Mouse (Mus musculus): ENCODE results near the gene Bri3. TPM values are rescaled to one million over a fixed set of nuclear protein-coding genes. Genes with fewer than 3 reads are reported as not detected.

The Bri3 gene
- polyA plus RNA-seq, 1 experiment from 2014 or later = 118 TPM

GRCm38 (mm10) chr5:144457623-144458287 is 213.5 kb downstream of the Bri3 start:
- peaks cover 3% of the 10 kb centered on the region; the same call in 1 of the 2 replicates for H3K9me3 ChIP-seq (ENCODE audit: control insufficient read depth, low read length)
- DNase-seq (ENCODE audit: low spot score) (peak; percentile 76), ATAC-seq (replicated peaks; ENCODE audit: low FRiP score, low TSS enrichment, low read depth) (peak; percentile 82)
- peaks cover 6% of the 10 kb centered on the region for H3K4me1 ChIP-seq (replicated peaks; ENCODE audit: control insufficient read depth, insufficient read depth, low read length)
- H3K27ac ChIP-seq (ENCODE audit: low read depth) = no peak overlapping the region
- 4% methylated on average over 11 of the region's 11 CpGs for WGBS
- H3K4me3 ChIP-seq (ENCODE audit: low read depth, low read length) = 0 out of 2 replicates have a peak overlapping the region, but pooled peaks have one; percentile 15
- H3K36me3 ChIP-seq (ENCODE audit: control insufficient read depth, insufficient read depth, low read length) = no peaks in the 10 kb centered on the region
- H3K9ac ChIP-seq (ENCODE audit: low read length) = no peak overlapping the region
- peak overlapping the region; percentile 44 for H3K4me2 ChIP-seq (ENCODE audit: low read length)
- no peaks in the 10 kb centered on the region for H3K27me3 ChIP-seq (replicated peaks; ENCODE audit: control insufficient read depth, insufficient read depth, low read length)

GRCm38 (mm10) chr5:144466987-144467386 is 222.8 kb downstream of the Bri3 start:
- ATAC-seq (replicated peaks; ENCODE audit: low FRiP score, low TSS enrichment, low read depth) (no peak), DNase-seq (ENCODE audit: low spot score) (no peak)
- no peak overlapping the region for H3K9ac ChIP-seq (ENCODE audit: low read length)
- H3K27ac ChIP-seq (ENCODE audit: low read depth) = no peak overlapping the region
- no peaks in the 10 kb centered on the region for H3K27me3 ChIP-seq (replicated peaks; ENCODE audit: control insufficient read depth, insufficient read depth, low read length)
- H3K4me3 ChIP-seq (ENCODE audit: low read depth, low read length) = no peak overlapping the region
- no peak overlapping the region for H3K4me2 ChIP-seq (ENCODE audit: low read length)
- no peaks in the 10 kb centered on the region for H3K36me3 ChIP-seq (ENCODE audit: control insufficient read depth, insufficient read depth, low read length)
- H3K4me1 ChIP-seq (replicated peaks; ENCODE audit: control insufficient read depth, insufficient read depth, low read length) = no peaks in the 10 kb centered on the region
- H3K9me3 ChIP-seq (ENCODE audit: control insufficient read depth, low read length) = no peaks in the 10 kb centered on the region
- 42% methylated on average over 6 of the region's 6 CpGs for WGBS

- no peak for DNase-seq (ENCODE audit: low spot score)
- H3K4me1 ChIP-seq (replicated peaks; ENCODE audit: control insufficient read depth, insufficient read depth, low read length) = no peaks in the 10 kb centered on the region
- no peak overlapping the region for H3K4me3 ChIP-seq (ENCODE audit: low read depth, low read length)
- 25% methylated on average over 14 of the region's 14 CpGs for WGBS
- H3K27ac ChIP-seq (ENCODE audit: low read depth) = no peak overlapping the region
- H3K9ac ChIP-seq (ENCODE audit: low read length) = no peak overlapping the region
- no peak overlapping the region for H3K4me2 ChIP-seq (ENCODE audit: low read length)
- H3K36me3 ChIP-seq (ENCODE audit: control insufficient read depth, insufficient read depth, low read length) = no peaks in the 10 kb centered on the region
- no peaks in the 10 kb centered on the region for H3K27me3 ChIP-seq (replicated peaks; ENCODE audit: control insufficient read depth, insufficient read depth, low read length)
- no peaks in the 10 kb centered on the region for H3K9me3 ChIP-seq (ENCODE audit: control insufficient read depth, low read length)
- ATAC-seq (replicated peaks; ENCODE audit: low FRiP score, low TSS enrichment, low read depth) = no peak
Measured at GRCm38 (mm10) chr5:144473056-144473455, 228.8 kb downstream of the Bri3 start.

GRCm38 (mm10) chr5:144479677-144480171 is 235.5 kb downstream of the Bri3 start:
- Histone ChIP-seq H3K4me3 (ENCODE audit: low read depth, low read length) (no peak overlapping the region), H3K27me3 (replicated peaks; ENCODE audit: control insufficient read depth, insufficient read depth, low read length) (no peaks in the 10 kb centered on the region), H3K9me3 (ENCODE audit: control insufficient read depth, low read length) (0 out of 2 replicates have a peak, but pooled peaks cover 3% of the 10 kb centered on the region), H3K36me3 (ENCODE audit: control insufficient read depth, insufficient read depth, low read length) (no peaks in the 10 kb centered on the region), H3K9ac (ENCODE audit: low read length) (no peak overlapping the region), H3K27ac (ENCODE audit: low read depth) (no peak overlapping the region), H3K4me1 (replicated peaks; ENCODE audit: control insufficient read depth, insufficient read depth, low read length) (no peaks in the 10 kb centered on the region), H3K4me2 (ENCODE audit: low read length) (no peak overlapping the region)
- ATAC-seq (replicated peaks; ENCODE audit: low FRiP score, low TSS enrichment, low read depth) = no peak
- DNase-seq (ENCODE audit: low spot score) = no peak
- 59% methylated on average over 8 of the region's 8 CpGs for WGBS

GRCm38 (mm10) chr5:144483659-144484375 is 239.6 kb downstream of the Bri3 start:
- Histone ChIP-seq H3K4me3 (ENCODE audit: low read depth, low read length) (no peak overlapping the region), H3K27me3 (replicated peaks; ENCODE audit: control insufficient read depth, insufficient read depth, low read length) (no peaks in the 10 kb centered on the region), H3K9me3 (ENCODE audit: control insufficient read depth, low read length) (0 out of 2 replicates have a peak, but pooled peaks cover 3% of the 10 kb centered on the region), H3K36me3 (ENCODE audit: control insufficient read depth, insufficient read depth, low read length) (no peaks in the 10 kb centered on the region), H3K9ac (ENCODE audit: low read length) (no peak overlapping the region), H3K27ac (ENCODE audit: low read depth) (no peak overlapping the region), H3K4me1 (replicated peaks; ENCODE audit: control insufficient read depth, insufficient read depth, low read length) (no peaks in the 10 kb centered on the region), H3K4me2 (ENCODE audit: low read length) (no peak overlapping the region)
- 65% methylated on average over 16 of the region's 16 CpGs for WGBS
- DNase-seq (ENCODE audit: low spot score) = no peak
- no peak for ATAC-seq (replicated peaks; ENCODE audit: low FRiP score, low TSS enrichment, low read depth)

- Histone ChIP-seq H3K9ac (ENCODE audit: low read length) (no peak overlapping the region), H3K4me1 (replicated peaks; ENCODE audit: control insufficient read depth, insufficient read depth, low read length) (no peaks in the 10 kb centered on the region), H3K4me3 (ENCODE audit: low read depth, low read length) (no peak overlapping the region), H3K4me2 (ENCODE audit: low read length) (no peak overlapping the region), H3K36me3 (ENCODE audit: control insufficient read depth, insufficient read depth, low read length) (no peaks in the 10 kb centered on the region), H3K9me3 (ENCODE audit: control insufficient read depth, low read length) (no peaks in the 10 kb centered on the region), H3K27ac (ENCODE audit: low read depth) (no peak overlapping the region), H3K27me3 (replicated peaks; ENCODE audit: control insufficient read depth, insufficient read depth, low read length) (no peaks in the 10 kb centered on the region)
- DNase-seq (ENCODE audit: low spot score) = peak; percentile 72
- WGBS = 13% methylated on average over 6 of the region's 6 CpGs
- no peak for ATAC-seq (replicated peaks; ENCODE audit: low FRiP score, low TSS enrichment, low read depth)
Measured at GRCm38 (mm10) chr5:144491308-144491707, 247.1 kb downstream of the Bri3 start.

Other genes with a start within 250 kb of the Bri3 start
- gene Ccz1, start 229.6 kb upstream of the Bri3 start, polyA plus RNA-seq (2014; fragmentation: Nextera tagmentation; extraction: Ambion mirVana) = 73.6 and 82.8 TPM in 2 replicates
- gene Ocm, start 217.8 kb upstream of the Bri3 start, polyA plus RNA-seq (2014; fragmentation: Nextera tagmentation; extraction: Ambion mirVana) = 0.30 TPM in 1 of 2 replicates, not detected in the other
- 5.2 and 5.9 TPM in 2 replicates for gene Lmtk2, start 144.0 kb upstream of the Bri3 start, polyA plus RNA-seq (2014; fragmentation: Nextera tagmentation; extraction: Ambion mirVana)
- 0.19 and 3.9 TPM in 2 replicates for gene Bhlha15, start 54.2 kb upstream of the Bri3 start, polyA plus RNA-seq (2014; fragmentation: Nextera tagmentation; extraction: Ambion mirVana)
- gene Tecpr1, start 20.8 kb upstream of the Bri3 start, polyA plus RNA-seq (2014; fragmentation: Nextera tagmentation; extraction: Ambion mirVana) = 18.9 and 19.4 TPM in 2 replicates
- 12.6 and 16.7 TPM in 2 replicates for gene Baiap2l1, start 113.7 kb downstream of the Bri3 start, polyA plus RNA-seq (2014; fragmentation: Nextera tagmentation; extraction: Ambion mirVana)

Measured in intestine, embryonic 14.5 days (tissue).